Mouse (Mus musculus) limb, embryonic 11.5 days (tissue): ENCODE measurements around the gene Pknox2. TPM values are rescaled to one million over a fixed set of nuclear protein-coding genes. Genes with fewer than 3 reads are reported as not detected.

Experiments
- ATAC-seq: fragments of 200-750 bp; cut with Nextera tagmentation; 2 replicates; pipeline ENCODE4 v1.8.0; 2017; ENCODE audit warnings: low read depth; ENCODE audit not compliant: insufficient number of reproducible peaks, low FRiP score, low TSS enrichment
- DNase-seq: peaks from one replicate; pipeline ENCODE4 v3.0.0-alpha.2; 2015; ENCODE audit warnings: low spot score
- H3K27ac ChIP-seq: fragments of 300-500 bp; sonication (generic); replicated peaks from 2 replicates; pipeline ENCODE4 v1.5.1; 2014; ENCODE audit warnings: low read depth, mild to moderate bottlenecking, low read length
- H3K27me3 ChIP-seq: fragments of 300-500 bp; sonication (generic); 2 replicates; pipeline ENCODE4 v1.6.1; 2014; ENCODE audit warnings: mild to moderate bottlenecking, low read length, mixed read lengths; ENCODE audit not compliant: control insufficient read depth, insufficient read depth
- H3K36me3 ChIP-seq: fragments of 300-500 bp; sonication (generic); 2 replicates; pipeline ENCODE4 v1.6.1; 2014; ENCODE audit warnings: mild to moderate bottlenecking, low read length, moderate library complexity, mixed read lengths; ENCODE audit not compliant: control insufficient read depth, insufficient read depth
- H3K4me1 ChIP-seq: fragments of 300-500 bp; sonication (generic); 2 replicates; pipeline ENCODE4 v1.6.1; 2014; ENCODE audit warnings: low read length, mixed read lengths; ENCODE audit not compliant: control insufficient read depth, insufficient read depth
- H3K4me2 ChIP-seq: fragments of 300-500 bp; sonication (generic); 2 replicates; pipeline ENCODE4 v1.6.1; 2014; ENCODE audit warnings: low read depth, mild to moderate bottlenecking, moderate library complexity; ENCODE audit not compliant: severe bottlenecking
- H3K4me3 ChIP-seq: fragments of 300-500 bp; sonication (generic); 2 replicates; pipeline ENCODE4 v1.5.1; 2014; ENCODE audit warnings: low read depth, low read length
- H3K9ac ChIP-seq: fragments of 300-500 bp; sonication (generic); 2 replicates; pipeline ENCODE4 v1.6.1; 2014; ENCODE audit warnings: mild to moderate bottlenecking, low read length
- H3K9me3 ChIP-seq: fragments of 300-500 bp; sonication (generic); 2 replicates; pipeline ENCODE4 v1.6.1; 2016; ENCODE audit warnings: low read length; ENCODE audit not compliant: control insufficient read depth
- WGBS: fragments of 180-500 bp; shearing (Covaris S2); extraction: QIAGEN DNeasy Blood & Tissue Kit; methylation state at CpG from one replicate; pipeline ENCODE4 v1.1.7; 2014; 5-methylcytosine and 5-hydroxymethylcytosine counted together
- polyA plus RNA-seq: library from polyadenylated mRNA; unstranded; fragments of >200 nt; fragmentation: Nextera tagmentation; extraction: Ambion mirVana; gene quantifications from 2 replicates; pipeline ENCODE4 v1.2.1, GENCODE M21; 2014

The Pknox2 gene
- polyA plus RNA-seq, 1 experiment from 2014 or later = 11.3 TPM

- H3K9ac ChIP-seq = no peak overlapping the region
- H3K27ac ChIP-seq = no peak overlapping the region
- DNase-seq = no peak
- WGBS = 61% methylated on average over 4 of the region's 4 CpGs
- H3K4me2 ChIP-seq = no peak overlapping the region
- H3K36me3 ChIP-seq = no peaks in the 10 kb centered on the region
- H3K4me3 ChIP-seq = no peak overlapping the region
- H3K27me3 ChIP-seq = no peaks in the 10 kb centered on the region
- no peaks in the 10 kb centered on the region for H3K9me3 ChIP-seq
- ATAC-seq = peak; percentile 34; the same call in 1 of the 2 replicates
- H3K4me1 ChIP-seq = peaks cover 10% of the 10 kb centered on the region
Observed at GRCm38 (mm10) chr9:36919472-36919871, 227.7 kb downstream of the Pknox2 start.

DNA sequence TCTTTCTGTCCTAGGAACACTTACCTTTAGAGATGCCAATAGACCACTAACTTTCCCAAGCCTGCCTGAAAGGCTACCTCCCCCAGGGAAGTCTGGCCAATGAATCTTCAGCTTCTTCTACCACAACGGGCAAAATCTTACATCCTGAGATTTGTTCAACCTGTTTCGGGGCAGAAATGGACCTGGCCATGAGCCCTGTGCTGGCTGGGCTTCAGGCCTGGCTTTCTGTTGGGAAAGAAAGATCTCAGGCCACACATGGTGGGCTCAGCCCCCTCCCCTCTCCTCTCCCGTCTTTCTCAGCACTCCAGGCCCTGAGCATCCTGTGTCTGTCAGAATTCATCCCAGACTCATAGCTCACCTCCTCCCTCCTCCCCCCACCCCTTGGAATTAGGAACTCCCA, 228.6 kb downstream of the Pknox2 start:
- Histone ChIP-seq H3K36me3 (no peaks in the 10 kb centered on the region), H3K9me3 (no peaks in the 10 kb centered on the region), H3K9ac (no peak overlapping the region), H3K4me2 (no peak overlapping the region), H3K27me3 (no peaks in the 10 kb centered on the region), H3K4me1 (peaks cover 10% of the 10 kb centered on the region), H3K4me3 (no peak overlapping the region), H3K27ac (no peak overlapping the region)
- ATAC-seq (no peak), DNase-seq (no peak)
- WGBS = 63% methylated on average over 3 of the region's 3 CpGs

DNA sequence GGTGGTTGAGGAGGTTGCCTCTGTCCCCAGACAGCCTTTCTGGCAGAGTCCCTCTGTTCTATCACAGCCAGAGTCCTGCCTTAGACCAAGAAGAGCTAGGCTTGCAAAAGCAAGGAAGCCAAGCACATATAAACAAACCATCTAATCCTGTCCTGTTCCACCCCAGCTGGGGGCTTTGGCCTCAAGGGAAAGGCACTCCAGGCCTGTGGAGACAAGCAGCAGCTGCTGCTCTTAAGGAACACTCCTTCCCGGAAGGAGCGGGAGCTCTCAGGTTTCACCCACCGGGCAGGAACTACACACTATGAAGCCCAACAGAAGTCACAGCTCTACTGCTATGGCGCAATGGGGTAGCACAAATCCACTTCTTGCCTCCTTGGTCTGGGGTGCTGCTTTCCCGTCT, 230.3 kb downstream of the Pknox2 start:
- no peaks in the 10 kb centered on the region for H3K36me3 ChIP-seq
- no peak overlapping the region for H3K9ac ChIP-seq
- peak; percentile 68; the same call in 1 of the 2 replicates for ATAC-seq
- H3K4me3 ChIP-seq = no peak overlapping the region
- peak; percentile 62 for DNase-seq
- H3K27ac ChIP-seq = no peak overlapping the region
- H3K4me2 ChIP-seq = peak overlapping the region; percentile 10; the same call in 1 of the 2 replicates
- no peaks in the 10 kb centered on the region for H3K9me3 ChIP-seq
- 19% methylated on average over 5 of the region's 5 CpGs for WGBS
- no peaks in the 10 kb centered on the region for H3K27me3 ChIP-seq
- H3K4me1 ChIP-seq = peaks cover 10% of the 10 kb centered on the region

DNA sequence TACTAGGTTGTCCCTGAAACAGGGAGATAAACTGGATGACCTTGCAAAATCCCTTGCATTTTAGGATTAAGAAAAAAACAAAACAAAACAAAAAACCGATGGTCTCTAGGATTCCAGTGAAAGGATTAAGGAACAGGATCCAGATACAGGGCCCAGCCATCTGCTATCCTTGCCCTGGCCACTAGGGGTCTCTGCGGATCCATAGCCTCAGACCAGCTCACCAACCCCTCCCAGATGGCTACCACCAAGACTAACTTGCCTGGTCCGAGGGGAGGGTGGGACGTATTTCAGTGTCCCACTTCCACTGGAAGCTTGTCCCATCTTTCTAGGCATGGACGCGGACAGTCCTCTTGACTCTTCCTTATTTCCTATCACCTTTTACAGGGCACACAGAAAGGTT, 230.8 kb downstream of the Pknox2 start:
- 8% methylated on average over 6 of the region's 6 CpGs for WGBS
- Histone ChIP-seq H3K27me3 (no peaks in the 10 kb centered on the region), H3K36me3 (no peaks in the 10 kb centered on the region), H3K4me3 (no peak overlapping the region), H3K27ac (no peak overlapping the region), H3K4me1 (peaks cover 10% of the 10 kb centered on the region), H3K4me2 (peak overlapping the region; percentile 10; the same call in 1 of the 2 replicates), H3K9me3 (no peaks in the 10 kb centered on the region), H3K9ac (no peak overlapping the region)
- peak; percentile 74 for ATAC-seq
- DNase-seq = peak; percentile 90

DNA sequence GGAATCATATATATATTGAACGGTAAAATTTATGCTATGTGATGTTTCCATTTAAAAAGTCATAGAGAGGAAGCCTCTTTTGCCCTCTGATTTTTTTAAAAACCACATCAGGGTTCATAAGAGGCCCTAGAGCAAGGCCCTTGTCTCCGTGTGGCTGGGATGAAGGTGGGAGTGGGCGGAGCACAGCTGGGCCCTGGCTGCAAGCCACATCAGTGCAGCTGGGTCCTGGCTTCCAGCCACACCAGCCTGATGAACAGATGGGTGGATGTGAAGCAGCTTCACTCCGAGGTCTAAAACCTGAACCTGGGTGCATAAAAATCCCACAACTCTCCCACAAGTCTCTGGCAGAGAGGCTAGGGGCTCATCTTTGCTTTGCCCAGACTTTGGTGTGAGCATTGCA, 241.8 kb downstream of the Pknox2 start:
- Histone ChIP-seq H3K36me3 (no peaks in the 10 kb centered on the region), H3K9ac (no peak overlapping the region), H3K27ac (no peak overlapping the region), H3K4me2 (no peak overlapping the region), H3K9me3 (no peaks in the 10 kb centered on the region), H3K4me1 (no peaks in the 10 kb centered on the region), H3K4me3 (no peak overlapping the region), H3K27me3 (no peaks in the 10 kb centered on the region)
- DNase-seq (no peak), ATAC-seq (no peak)
- whole genome bisulfite sequencing = 76% methylated on average over 4 of the region's 4 CpGs

GRCm38 (mm10) chr9:36900464-36900863, 246.7 kb downstream of the Pknox2 start:
- WGBS = 89% methylated on average over 4 of the region's 4 CpGs
- Histone ChIP-seq H3K4me3 (no peak overlapping the region), H3K36me3 (no peaks in the 10 kb centered on the region)

GRCm38 (mm10) chr9:36898560-36898959, 248.6 kb downstream of the Pknox2 start:
- ATAC-seq (no peak), DNase-seq (no peak)
- Histone ChIP-seq H3K4me3 (no peak overlapping the region), H3K27me3 (no peaks in the 10 kb centered on the region), H3K9me3 (no peaks in the 10 kb centered on the region), H3K36me3 (no peaks in the 10 kb centered on the region), H3K4me1 (no peaks in the 10 kb centered on the region), H3K4me2 (no peak overlapping the region), H3K9ac (no peak overlapping the region), H3K27ac (no peak overlapping the region)
- 92% methylated on average over 3 of the region's 3 CpGs for WGBS

More at GRCm38 (mm10) chr9:36900464-36900863, 246.7 kb downstream of the Pknox2 start:
- ATAC-seq = no peak
- H3K27ac ChIP-seq = no peak overlapping the region
- no peaks in the 10 kb centered on the region for H3K9me3 ChIP-seq
- DNase-seq = no peak
- no peaks in the 10 kb centered on the region for H3K27me3 ChIP-seq
- no peak overlapping the region for H3K9ac ChIP-seq
- no peak overlapping the region for H3K4me2 ChIP-seq
- H3K4me1 ChIP-seq = no peaks in the 10 kb centered on the region

- Histone ChIP-seq H3K9me3 (no peaks in the 10 kb centered on the region), H3K4me1 (no peaks in the 10 kb centered on the region), H3K27me3 (no peaks in the 10 kb centered on the region), H3K36me3 (no peaks in the 10 kb centered on the region), H3K9ac (no peak overlapping the region), H3K4me3 (no peak overlapping the region), H3K27ac (no peak overlapping the region), H3K4me2 (no peak overlapping the region)
- peak; percentile 81 for DNase-seq
- 83% methylated on average over 8 of the region's 8 CpGs for WGBS
- ATAC-seq = no peak
Observed at GRCm38 (mm10) chr9:36895009-36895693, 252.1 kb downstream of the Pknox2 start.

GRCm38 (mm10) chr9:36894242-36894641, 253.0 kb downstream of the Pknox2 start:
- 92% methylated on average over 7 of the region's 7 CpGs for WGBS
- no peak for ATAC-seq
- H3K4me2 ChIP-seq = no peak overlapping the region
- no peak overlapping the region for H3K27ac ChIP-seq
- no peak overlapping the region for H3K9ac ChIP-seq
- H3K36me3 ChIP-seq = no peaks in the 10 kb centered on the region
- H3K9me3 ChIP-seq = no peaks in the 10 kb centered on the region
- H3K4me3 ChIP-seq = no peak overlapping the region
- no peaks in the 10 kb centered on the region for H3K27me3 ChIP-seq
- H3K4me1 ChIP-seq = no peaks in the 10 kb centered on the region
- no peak for DNase-seq
